Mouse (Mus musculus) kidney, adult 8-10 months (tissue): ENCODE data around the gene 4930579F01Rik.

Source experiments
- DNase-seq, 2 experiments: peaks; one replicate each; pipeline ENCODE4 v3.0.0; 2022

4930579F01Rik gene

DNA sequence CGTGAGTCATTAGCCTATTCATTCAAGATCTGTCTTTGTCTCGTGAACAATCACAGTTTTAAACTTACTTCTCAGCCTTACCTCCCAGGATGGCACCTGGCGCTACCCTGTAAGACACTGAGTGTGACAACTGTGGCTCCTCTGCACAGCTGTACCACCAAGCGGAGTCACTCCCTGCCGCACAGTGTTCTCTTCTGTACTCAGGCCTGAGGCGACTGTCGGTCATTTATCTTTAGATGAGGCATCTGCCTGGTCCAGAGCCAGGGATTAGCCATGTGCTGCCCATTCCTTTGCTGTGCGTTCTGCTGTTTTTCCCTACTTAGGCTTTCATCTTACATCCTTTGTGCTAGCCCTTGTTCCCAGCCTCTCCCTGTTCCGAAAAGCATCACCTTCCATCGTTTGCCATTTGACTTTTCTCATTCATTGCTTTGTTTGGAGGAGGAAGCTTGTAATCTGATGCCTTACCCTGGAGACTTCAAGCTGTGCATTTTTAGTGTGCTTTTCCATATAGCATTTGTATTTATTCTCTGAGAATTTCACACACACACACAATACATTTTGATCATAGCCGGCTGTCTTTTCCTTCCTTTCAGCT, 21.9 kb upstream of the 4930579F01Rik start:
- DNase-seq = no peak

DNA sequence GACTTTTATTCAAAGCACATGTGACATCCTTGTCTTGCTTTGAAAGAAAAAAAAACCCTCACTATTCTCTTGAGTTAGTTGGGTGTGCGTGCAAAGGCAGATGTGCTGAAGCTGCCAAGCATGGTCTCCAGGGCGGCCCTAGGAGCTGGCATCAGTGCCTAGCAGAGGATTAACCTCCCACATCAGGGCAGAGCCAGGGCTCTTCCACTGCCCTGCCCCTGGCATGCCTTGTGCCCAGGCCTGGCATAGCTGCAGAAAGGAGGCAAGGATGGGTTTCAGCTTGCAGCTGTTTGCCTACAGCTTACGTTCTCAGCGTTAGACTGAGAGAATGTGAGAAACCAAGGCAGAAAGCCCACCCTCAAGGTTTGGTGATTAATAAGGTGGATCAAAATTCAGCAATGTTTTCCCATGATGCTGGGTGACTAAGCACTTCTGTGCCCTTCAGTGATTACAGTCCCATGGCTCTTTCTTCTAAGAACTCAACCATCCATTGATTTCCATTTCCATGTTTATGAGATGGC, 18.9 kb upstream of the 4930579F01Rik start:
- DNase-seq = no peak

DNA sequence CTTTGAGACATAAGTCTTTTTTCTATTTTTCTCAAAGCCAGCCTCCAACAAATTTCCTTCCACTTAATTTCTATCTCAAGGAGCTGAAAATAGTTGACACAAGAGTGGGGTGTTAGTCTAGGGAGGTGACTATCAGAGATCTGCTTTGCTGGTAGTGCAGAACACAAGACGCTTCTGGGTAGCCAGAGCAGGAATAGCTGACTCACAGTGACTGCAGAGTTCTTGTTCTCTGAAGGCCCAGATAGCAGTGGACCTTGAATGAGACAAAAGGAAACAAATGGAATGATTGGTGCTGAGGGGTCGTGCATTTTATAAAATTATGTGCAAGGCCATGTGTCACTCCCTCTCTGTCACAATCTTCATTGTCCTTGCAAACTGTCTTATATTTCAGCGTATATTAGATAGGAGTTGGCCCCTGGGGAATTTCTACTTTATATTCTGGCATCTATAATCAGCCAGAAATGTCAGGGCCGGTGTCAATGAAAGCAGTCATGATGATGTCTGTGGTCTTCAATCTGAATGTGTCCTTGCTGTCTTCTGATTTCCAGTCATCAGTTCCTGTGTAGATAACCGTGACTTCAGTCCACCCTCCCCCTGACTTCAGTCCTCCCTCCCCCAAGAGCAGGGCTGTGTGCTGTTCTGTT, 16.9 kb upstream of the 4930579F01Rik start:
- no peak for DNase-seq

DNA sequence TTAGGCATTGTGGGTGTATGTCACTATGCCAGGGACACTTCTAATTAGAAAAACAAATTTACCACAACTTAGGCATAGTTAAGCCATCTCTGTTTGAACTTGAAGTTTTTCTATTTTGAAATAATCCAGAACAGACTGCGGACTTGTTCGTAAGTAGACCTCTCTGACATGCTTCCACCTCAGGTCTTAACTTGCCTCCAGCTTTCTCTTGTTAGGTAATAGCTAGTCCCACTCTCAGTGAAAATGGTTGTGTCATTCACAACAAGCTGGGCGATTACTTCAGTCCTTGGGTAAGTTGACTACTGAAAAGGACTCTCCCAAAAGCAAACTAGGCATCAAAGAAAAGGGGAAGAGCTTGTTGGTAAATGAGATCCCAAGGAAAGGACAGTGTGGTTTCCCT, 15.2 kb upstream of the 4930579F01Rik start:
- no peak for DNase-seq

DNA sequence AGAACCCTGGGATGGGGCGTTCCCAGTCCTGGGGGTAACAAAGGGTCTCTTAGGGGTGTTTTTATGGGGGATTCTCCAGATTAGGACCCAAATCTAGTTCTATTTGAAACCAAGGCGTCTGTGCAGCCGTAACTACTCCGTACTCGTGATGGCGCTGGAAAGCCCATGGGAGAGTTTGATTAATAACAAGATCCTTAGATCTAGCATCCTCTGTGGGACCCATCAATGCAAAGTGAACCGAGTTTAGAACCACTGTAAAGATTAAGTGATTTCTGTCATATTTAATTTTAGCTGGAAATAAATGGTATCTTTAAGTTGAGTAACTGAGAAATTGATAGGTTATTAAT, 5.1 kb upstream of the 4930579F01Rik start:
- no peak for DNase-seq

DNA sequence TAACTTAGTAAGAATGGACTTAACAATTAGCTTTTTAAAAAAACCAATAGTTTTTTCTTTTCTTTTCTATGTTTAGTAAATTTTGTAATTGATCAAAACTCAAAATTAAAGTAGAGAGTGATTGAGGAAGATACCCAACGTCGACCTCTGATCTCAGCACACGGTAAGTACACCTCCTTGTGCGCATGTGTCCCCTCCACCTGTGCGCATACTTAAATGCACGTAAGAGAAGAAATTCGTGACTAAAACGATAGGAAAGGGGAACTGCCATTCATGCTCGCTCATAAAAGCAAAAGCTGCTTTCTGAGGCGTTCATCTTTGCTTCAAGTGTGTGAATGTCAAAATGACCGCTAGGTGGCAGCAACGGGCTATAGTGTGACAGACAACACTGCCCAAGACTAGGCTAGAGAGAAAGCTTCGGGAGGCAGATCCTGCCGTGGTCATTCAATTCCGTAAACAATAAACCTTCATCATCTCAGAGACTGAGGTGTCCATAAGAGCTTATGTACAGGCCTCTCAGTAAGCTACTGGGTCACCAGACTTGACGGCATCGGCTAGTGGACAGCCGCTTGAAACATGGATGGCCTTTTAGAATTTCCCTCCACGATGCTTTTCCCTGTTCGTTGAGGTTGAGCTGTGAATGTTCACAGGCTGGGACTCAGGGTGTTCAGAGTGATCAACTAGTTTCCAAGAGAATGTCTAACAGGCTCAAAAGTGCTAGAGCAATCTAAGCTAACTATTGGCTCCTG, 4.5 kb upstream of the 4930579F01Rik start:
- DNase-seq = peak; percentile 60 to 89

DNA sequence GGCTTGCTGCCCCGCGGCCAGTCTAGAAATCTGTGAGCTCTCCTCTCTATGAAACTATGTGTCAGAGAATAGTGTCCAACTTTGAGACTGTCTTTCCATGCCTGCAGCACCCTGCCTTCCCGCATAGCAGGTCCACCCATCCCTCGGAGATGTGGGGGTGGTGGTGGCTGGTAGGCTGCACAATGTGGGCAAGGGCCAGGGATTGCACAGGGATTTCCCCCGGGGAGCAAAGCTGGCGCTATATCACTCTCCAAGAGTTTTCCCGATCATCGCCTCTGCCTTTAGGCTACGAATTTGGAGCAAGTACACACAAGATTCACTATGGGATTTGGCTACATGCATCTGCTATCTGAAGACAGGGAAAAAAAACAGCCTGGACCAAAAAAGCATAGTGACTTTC, 3.9 kb upstream of the 4930579F01Rik start:
- DNase-seq = no peak

DNA sequence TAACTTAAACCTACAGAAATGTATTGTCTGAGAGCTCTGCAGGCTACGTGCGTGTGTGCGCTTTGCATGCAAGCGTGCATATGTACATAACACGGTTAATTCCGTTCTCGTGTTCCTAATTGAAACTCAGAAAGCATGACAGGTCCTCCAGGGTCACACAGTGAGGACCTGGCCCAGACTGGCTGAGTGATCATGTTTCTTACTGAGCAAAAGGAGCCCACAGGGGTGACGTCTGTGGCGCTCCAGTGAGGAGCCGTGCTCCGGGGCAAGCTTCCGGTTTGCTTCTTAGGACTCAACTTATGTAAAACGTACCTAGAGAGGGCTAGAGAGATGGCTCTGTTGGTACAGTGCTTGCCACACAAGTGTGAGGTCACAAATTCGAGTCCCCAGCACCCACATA, 3.5 kb upstream of the 4930579F01Rik start:
- DNase-seq = no peak

DNA sequence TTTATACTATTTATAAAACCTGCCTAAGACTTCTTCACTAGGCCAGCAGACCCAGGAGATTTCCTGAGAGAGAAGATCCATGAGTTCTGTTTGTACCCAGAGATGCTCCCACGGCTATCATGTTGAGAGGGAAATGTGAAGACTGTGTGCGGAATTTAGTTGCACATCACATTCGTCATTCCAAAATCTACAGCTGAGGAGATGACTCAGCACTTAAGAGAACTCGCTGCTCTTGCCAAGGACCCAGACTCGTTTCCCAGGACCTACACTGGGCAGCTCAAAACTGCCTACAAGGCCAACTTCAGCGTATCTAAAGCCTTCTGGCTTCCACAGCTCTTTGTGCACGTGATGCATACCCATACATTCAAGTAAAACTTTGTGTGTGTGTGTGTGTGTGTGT, 1.4 kb downstream of the 4930579F01Rik start:
- no peak for DNase-seq

DNA sequence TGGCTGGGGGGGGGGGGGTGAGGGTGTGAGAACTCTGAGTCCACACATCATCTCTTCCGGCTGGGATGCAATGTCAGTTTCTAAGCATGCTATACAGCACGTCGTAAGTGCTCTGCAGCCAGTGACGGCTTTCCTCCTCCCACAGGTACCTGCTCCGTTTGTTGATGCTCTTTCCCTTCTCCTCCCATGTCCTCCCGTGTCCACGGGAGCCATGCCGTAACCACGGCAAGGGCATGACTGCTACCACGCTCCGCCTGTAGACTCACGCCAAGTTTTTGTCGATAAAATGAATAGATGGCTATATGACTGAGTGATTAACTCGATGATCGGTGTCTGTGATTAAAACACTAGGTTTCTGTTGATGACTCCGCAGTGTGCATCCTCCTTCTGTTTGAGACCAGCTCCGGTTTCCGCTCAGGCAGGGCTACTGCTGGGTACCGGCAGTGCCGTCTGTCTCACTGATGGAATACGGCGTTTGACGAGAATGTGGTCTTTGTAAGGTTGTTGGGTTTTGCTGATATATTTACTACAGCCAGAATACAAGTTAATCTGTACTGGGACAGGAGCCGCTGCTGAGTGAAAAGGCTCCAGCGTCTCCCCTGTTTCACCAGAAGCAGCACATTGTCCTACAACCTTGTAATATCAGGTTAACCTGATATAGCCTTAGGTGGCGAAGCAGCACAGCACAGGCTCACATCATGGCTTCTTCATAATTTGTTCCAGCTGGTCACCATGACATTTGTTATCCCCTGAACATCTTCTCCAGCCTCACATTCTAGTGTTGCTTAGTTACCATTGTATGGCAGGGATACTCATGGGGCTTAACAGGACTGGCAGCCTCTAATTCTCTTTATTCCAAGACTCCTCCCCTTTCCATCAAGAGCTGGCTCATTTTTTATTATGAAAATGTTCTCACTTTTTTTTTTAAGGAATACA, 7.4 kb downstream of the 4930579F01Rik start:
- no peak for DNase-seq

DNA sequence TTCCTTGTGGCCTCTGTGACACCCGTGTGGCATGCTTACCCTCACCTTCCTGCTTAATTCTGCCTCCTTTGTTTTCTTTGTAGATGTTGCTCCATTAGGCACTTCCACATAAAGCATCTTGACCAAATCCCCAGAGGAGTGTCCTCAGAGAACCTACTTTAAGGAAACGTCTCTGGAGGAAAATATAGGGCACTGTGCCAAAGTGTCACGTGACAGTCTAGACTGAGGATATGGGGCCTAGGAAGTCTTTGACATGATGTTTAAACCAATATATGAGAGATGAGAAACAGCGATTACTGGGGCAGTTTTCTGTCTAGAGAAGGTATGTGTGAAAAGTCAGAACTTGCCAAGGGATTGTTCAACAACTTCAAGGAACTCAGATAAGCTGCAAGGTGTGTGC, 8.3 kb downstream of the 4930579F01Rik start:
- peak in 1 of 2 experiments; percentile 6 for DNase-seq

DNA sequence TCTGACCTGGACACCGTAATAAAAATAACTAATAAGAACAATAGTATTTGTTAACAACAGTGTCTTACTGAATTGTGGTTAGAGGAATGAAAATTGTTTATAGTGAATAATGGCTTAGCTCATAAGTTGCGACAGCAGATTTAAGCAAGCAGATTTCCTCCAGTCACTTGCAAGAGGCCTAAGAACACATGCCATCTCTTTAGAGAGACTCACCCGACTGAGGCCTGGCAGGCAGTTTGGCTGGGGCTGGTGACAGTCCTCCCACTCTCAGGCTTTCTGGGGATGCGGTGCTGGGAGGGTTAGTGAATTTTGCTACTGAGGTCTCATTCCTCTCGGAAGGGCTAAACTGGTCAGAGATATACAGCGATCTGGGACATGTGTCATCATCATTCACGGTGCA, 10.3 kb downstream of the 4930579F01Rik start:
- no peak for DNase-seq

DNA sequence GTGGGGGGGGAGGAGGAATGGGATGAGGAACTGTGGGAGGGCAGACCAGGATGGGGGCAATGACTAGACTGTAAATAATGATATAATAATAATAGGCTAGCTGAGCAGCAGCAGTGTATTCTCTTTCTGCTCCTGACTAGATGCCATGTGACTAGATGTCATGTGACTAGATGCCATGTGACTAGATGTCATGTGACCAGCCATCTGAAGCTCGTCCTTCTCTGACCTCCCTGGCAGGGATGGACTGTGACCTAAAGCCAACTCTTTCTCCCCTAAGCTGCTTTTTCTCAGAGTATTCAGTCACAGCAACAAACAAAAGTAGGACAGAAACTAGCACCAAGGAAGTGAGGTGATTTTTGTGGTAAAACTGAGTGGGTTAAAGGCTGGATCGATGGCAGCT, 11.6 kb downstream of the 4930579F01Rik start:
- no peak for DNase-seq

DNA sequence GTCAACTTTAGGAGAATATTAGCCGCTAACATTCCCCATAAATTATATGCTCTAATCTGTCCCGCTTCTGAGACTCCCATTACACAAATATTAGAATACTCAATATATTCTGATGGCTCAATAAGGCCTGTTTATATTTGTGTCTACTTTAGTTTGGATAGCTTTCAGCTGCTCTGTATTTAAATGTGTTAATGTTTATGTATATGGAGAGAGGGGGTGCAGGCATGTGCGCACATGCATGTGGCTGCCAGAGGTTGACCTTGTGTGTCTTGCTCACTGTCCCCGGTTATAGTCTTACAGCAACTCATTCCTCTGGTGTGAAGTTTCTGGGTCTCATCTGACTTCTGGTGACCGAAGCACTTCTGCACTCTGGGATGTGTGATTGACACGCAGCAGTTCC, 18.1 kb downstream of the 4930579F01Rik start:
- no peak for DNase-seq

DNA sequence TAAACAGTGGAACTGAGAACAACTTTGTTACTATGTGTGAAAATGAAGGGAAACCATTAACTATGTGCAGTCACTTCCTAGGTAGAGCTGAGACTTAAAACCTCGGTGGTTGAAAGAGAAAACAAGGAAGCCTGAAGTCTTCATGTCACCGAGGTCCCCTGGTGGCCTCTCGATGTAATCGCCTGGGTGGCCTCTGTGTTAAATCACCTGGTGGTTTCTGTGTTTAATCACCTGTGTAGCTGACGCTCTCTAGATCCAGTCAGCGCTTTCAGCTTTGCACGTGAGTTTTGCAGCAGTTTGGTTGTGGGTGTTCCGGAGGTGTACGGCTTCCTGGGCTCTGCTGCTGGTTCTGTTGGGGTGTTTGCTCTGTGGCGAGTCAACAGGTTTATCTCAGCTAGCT, 20.3 kb downstream of the 4930579F01Rik start:
- peak in 1 of 2 experiments; percentile 3 for DNase-seq

DNA sequence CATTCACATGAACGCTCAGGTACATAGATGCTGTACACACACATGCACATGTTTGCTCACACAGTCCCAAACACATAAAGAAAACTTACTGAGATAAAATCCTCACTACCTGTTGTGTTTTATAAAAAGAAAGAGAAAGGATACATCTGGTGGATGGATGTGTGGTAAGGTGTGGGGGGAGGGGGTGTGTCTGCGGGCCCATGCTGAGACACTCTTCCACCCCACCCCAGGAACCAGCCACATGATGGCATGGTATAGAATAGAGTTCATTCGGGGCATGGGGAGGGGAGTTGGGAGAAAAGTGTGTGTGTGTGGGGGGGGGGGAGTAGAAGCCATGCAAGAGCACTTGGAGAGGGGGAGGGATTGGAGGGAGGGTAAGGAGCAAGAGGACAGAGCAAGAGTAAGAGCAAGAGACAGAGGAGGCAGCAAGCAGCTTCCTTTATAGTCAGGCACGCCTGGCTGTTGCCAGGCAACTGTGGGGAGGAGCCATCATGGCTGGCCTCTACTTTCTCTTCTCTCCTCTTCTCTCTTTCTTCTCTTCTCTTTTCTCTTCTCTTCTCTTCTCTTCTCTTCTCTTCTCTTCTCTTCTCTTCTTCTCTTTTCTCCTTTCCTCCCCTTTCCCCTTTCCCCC, 31.0 kb downstream of the 4930579F01Rik start:
- DNase-seq = no peak

DNA sequence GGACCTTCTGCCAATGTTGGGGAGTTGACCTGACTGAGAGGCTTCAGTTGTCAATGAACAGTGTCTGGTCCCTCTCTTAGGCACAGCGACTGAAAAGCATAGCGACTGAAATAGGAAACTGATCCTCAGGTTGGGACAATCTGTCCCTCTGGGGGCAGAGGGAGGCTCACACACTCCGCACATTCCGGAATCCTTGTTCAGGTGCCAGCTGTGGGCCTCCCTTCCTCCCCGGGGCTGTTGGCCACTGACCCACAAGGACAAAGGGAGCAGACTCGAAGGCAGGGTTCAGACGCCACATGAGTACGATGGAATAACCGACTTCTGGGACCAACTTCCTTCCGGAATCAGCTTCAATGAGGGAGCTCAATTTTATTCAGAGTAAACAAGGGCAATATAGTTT, 32.0 kb downstream of the 4930579F01Rik start:
- DNase-seq = no peak

DNA sequence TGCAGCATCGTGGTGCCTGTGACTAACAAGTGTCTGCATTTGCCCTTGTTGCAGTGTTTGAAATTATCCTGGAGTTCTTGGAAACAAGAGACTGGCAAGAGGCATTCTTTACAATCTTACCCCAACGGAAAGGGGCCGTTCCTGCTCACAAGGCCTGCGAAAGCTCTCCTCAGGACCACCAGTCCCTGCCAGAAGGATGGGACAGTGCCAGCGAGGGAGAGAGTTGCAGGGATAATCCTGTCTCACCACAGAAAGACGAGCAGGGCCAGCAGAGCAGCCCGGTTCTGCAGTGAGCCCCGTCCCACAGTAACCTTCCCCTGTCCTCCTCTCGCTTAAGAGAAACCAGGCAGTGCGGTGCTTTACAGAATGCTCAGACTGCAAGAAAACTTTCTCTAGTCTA, 37.0 kb downstream of the 4930579F01Rik start:
- no peak for DNase-seq

DNA sequence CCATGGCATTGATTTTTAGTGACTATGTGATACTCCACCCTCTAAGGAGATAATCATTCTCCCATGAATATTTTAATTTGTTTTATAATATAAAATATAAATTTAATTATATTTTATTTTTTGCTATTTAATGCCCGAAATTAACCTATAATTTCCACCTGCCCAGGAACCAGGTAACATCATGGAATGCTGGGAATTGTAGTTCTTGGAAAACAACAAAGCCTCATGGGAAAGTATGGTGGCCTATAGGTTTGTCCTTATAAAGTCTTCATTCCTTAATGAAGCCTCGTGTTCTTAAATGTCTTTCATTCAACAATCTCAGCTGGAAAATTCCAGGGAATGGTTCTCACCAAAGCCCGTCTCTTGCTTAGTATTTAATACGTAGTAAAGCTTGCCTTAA, 38.6 kb downstream of the 4930579F01Rik start:
- no peak for DNase-seq

DNA sequence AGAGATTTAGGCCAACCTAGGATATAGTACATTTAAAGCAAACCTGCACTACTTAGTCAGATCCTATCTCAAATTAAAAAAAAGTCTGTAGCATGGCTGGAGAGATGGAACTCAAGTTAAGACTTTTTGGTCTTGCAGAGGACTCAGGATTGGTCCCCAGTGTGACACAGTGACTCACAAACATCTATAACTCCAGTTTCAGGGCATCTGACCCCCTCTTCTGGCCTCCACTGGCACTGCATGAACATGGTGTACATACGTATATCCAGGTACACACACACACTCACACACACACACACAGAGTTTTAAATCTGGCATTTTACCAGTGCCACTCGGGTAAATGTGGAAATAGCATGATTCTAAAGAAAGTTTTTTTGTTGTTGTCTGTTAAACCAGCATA, 44.8 kb downstream of the 4930579F01Rik start:
- DNase-seq = no peak

DNA sequence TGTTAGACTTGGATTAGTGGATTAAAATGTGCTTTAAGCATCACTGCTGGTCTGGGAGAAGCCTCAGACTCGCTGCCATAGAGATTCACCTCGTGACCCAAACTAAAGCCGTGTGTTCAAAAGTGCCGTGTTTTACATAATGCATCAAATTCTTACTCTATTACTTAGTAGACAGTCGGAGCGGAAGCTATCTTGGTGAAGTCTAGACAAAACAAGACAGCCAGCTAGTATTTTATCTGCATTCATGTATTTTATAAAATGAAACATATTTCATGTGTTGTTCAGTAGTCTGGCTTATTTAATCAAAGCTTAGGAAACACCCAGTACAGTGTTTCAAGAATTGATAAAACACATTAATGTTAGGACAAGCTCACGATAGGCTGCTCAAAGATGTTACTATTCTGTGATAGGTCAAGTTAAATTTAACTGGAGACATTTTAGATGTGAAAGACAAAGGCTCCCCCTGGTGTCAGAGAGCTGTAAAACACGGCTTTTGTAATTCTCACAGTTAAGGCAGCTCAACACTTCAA, 48.9 kb downstream of the 4930579F01Rik start, which contains the start of gene Mttp:
Gene Mttp, minus strand, starts transcription at position 327 of the 530 bp plus-strand sequence.
- DNase-seq = peak; percentile 81 to 87

DNA sequence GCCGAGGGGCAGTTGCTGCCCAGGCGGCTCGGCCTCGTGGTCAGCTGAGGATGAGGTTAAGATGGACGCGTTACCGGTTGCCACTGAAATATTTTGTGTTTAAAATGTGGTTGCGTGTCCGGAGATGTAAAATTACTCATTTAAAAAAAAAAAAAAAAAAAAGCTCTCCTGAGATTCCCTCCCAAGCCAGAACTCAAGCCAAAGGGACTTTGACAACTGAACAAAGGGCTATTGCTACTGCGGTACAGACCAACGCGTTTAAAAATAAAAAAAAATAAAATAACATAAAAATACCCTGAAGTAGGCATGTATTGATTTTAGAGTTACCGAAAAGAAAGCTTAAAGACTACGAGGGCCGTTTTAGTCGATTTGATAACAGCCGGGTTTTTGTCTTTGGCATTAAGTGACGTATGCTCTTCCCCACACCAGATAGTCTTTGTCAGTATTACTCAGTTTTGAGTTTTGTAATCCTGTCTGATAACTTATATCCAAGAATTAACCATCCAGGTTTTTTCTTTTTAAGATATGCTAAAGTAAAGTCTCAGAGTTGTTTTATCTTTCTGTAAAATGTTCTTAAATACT, 49.5 kb downstream of the 4930579F01Rik start:
- no peak for DNase-seq
